Mouse (Mus musculus) kidney, postnatal 0 days (tissue): ENCODE data around the gene Gm20695. TPM values are rescaled to one million over a fixed set of nuclear protein-coding genes. Genes with fewer than 3 reads are reported as not detected.

Experiments
- ATAC-seq: fragments of 200-750 bp; cut with Nextera tagmentation; replicated peaks from 2 replicates; pipeline ENCODE4 v1.8.0; 2017; ENCODE audit warnings: low read depth, moderate number of reproducible peaks, moderate TSS enrichment, moderate library complexity; ENCODE audit not compliant: low FRiP score
- DNase-seq: peaks from one replicate; pipeline ENCODE4 v3.0.0-alpha.2; 2016; ENCODE audit warnings: low spot score
- H3K27ac ChIP-seq: fragments of 300-500 bp; sonication (generic); 2 replicates; pipeline ENCODE4 v1.5.1; 2014; ENCODE audit warnings: mild to moderate bottlenecking
- H3K27me3 ChIP-seq: fragments of 300-500 bp; sonication (generic); 2 replicates; pipeline ENCODE4 v1.6.1; 2014; ENCODE audit warnings: low read length, mixed read lengths; ENCODE audit not compliant: insufficient read depth
- H3K36me3 ChIP-seq: fragments of 300-500 bp; sonication (generic); 2 replicates; pipeline ENCODE4 v1.6.1; 2014; ENCODE audit warnings: low read length, mixed read lengths; ENCODE audit not compliant: insufficient read depth
- H3K4me1 ChIP-seq: fragments of 300-500 bp; sonication (generic); replicated peaks from 2 replicates; pipeline ENCODE4 v1.6.1; 2014; ENCODE audit warnings: antibody characterized with exemption, low read length, mixed read lengths; ENCODE audit not compliant: insufficient read depth
- H3K4me2 ChIP-seq: fragments of 300-500 bp; sonication (generic); 2 replicates; pipeline ENCODE4 v1.6.1; 2014; ENCODE audit warnings: mild to moderate bottlenecking, low read length, moderate library complexity, mixed read lengths
- H3K4me3 ChIP-seq: fragments of 300-500 bp; sonication (generic); replicated peaks from 2 replicates; pipeline ENCODE4 v1.5.1; 2014; ENCODE audit warnings: low read depth, low read length
- H3K9ac ChIP-seq: fragments of 300-500 bp; sonication (generic); 2 replicates; pipeline ENCODE4 v1.6.1; 2014; ENCODE audit warnings: low read depth, low read length
- H3K9me3 ChIP-seq: fragments of 300-500 bp; sonication (generic); replicated peaks from 2 replicates; pipeline ENCODE4 v1.6.1; 2016; ENCODE audit warnings: low read length, inconsistent platforms, mixed read lengths
- CTCF ChIP-seq: IDR thresholded peaks from 2 replicates; pipeline ENCODE4 v1.5.1; 2016; ENCODE audit warnings: antibody characterized with exemption, low read depth, mild to moderate bottlenecking, moderate library complexity
- WGBS: fragments of 180-500 bp; shearing (Covaris S2); extraction: QIAGEN DNeasy Blood & Tissue Kit; methylation state at CpG from one replicate; pipeline ENCODE4 v1.1.7; 2014; 5-methylcytosine and 5-hydroxymethylcytosine counted together
- polyA plus RNA-seq: library from polyadenylated mRNA; unstranded; fragments of >200 nt; fragmentation: Nextera tagmentation; extraction: Ambion mirVana; gene quantifications from 2 replicates; pipeline ENCODE4 v1.2.1, GENCODE M21; 2015

The Gm20695 gene
- polyA plus RNA-seq, 1 experiment from 2014 or later = 2.6 TPM

DNA sequence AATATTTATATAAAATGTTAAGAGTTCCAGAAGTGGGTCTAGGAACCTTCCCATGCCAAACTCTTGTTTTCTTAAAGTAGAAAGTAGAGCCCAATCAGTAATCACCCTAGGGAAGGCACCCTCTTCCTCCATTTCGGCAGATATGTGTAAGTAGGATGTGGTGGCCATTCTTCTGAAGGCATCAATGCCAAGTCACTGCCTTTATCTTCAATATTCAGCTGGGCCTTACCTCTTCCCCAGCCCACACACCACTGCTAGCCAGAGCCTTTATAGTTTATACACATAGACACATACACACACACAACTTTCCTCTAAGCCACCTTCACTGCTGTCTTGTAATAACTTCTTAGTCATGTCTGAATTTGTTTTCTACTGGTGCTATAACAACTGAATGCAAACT lies 28.7 kb upstream of the Gm20695 start:
- ATAC-seq (no peak), DNase-seq (no peak)
- Histone ChIP-seq H3K27me3 (no peaks in the 10 kb centered on the region), H3K27ac (no peak overlapping the region), H3K36me3 (0 out of 2 replicates have a peak, but pooled peaks cover 3% of the 10 kb centered on the region), H3K4me1 (no peaks in the 10 kb centered on the region), H3K9ac (no peak overlapping the region), H3K4me2 (no peak overlapping the region), H3K9me3 (no peaks in the 10 kb centered on the region), H3K4me3 (no peak overlapping the region)
- no peak for TF ChIP-seq CTCF
- 88% methylated on average over 1 of the region's 1 CpGs for WGBS

GRCm38 (mm10) chr16:3859254-3859653 lies 25.2 kb upstream of the Gm20695 start:
- Histone ChIP-seq H3K4me1 (no peaks in the 10 kb centered on the region), H3K4me2 (no peak overlapping the region), H3K4me3 (no peak overlapping the region), H3K27ac (no peak overlapping the region), H3K27me3 (no peaks in the 10 kb centered on the region), H3K36me3 (0 out of 2 replicates have a peak, but pooled peaks cover 7% of the 10 kb centered on the region), H3K9ac (no peak overlapping the region), H3K9me3 (no peaks in the 10 kb centered on the region)
- ATAC-seq = no peak
- no peak for TF ChIP-seq CTCF
- WGBS = 91% methylated on average over 4 of the region's 4 CpGs
- no peak for DNase-seq

- ATAC-seq = 0 out of 2 replicates have a peak, but pooled peaks have one; percentile 10
- peak overlapping the region; percentile 71 for H3K9ac ChIP-seq
- peak overlapping the region; percentile 3; the same call in 1 of the 2 replicates for H3K27ac ChIP-seq
- no peak for DNase-seq
- H3K4me2 ChIP-seq = peak overlapping the region; percentile 66
- 2% methylated on average over 16 of the region's 16 CpGs for WGBS
- peaks cover 3% of the 10 kb centered on the region for H3K4me1 ChIP-seq
- no peaks in the 10 kb centered on the region for H3K36me3 ChIP-seq
- peak overlapping the region; percentile 43 for H3K4me3 ChIP-seq
- H3K27me3 ChIP-seq = no peaks in the 10 kb centered on the region
- H3K9me3 ChIP-seq = no peaks in the 10 kb centered on the region
- no peak for TF ChIP-seq CTCF
Observed at GRCm38 (mm10) chr16:3871815-3872214, 12.6 kb upstream of the Gm20695 start.

DNA sequence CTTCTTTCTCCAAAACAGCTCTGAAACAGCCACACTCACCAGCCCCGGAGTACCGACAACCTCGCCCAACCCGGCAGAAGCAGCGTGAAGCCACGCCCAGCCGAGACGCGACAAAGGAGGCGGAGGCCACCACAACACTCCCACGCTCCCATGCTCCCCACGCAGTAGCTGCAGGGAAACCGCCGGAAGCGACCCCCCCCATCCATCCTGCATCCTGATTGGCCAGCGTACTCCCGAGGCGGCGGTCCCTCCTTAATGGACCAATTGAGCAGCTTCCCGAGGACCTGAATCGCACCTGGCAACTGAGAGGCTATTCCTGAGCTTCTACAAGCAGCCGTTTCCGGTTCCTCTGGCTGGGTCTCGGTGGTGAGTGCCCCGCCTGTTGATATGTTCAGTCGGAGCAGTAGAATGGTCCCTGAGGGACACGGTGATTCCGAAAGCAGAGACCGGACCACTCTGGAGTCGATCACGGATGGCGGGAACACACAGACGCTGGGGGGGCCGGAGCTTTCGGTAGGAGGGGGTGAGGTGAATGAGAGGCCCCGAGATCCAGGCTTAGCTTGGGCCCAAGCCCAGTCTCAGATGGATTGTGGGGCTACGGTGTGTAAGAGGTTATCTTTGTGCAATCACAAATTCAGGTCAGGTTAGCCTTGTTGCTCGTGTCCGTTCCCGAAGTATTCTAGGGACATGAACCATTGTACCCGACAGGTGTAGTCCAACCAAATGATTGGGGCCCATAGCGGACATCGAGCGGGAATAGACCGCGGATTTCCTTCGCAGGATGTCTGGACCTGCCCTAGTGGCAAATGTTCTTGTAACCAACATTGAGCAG lies 12.0 kb upstream of the Gm20695 start, which contains the start of gene Naa60:
Naa60 (plus strand) TSS at position 160 of the 832 bp plus-strand sequence.
- H3K4me2 ChIP-seq = peak within 1 kb of the TSS; percentile 66
- H3K27me3 ChIP-seq = no peaks in the 10 kb centered on the region
- no peaks in the 10 kb centered on the region for H3K9me3 ChIP-seq
- peak; percentile 99 for ATAC-seq
- peak within 1 kb of the TSS; percentile 71 for H3K9ac ChIP-seq
- peaks cover 3% of the 10 kb centered on the region for H3K4me1 ChIP-seq
- DNase-seq = peak; percentile 98
- WGBS = 5% methylated on average over 47 of the region's 47 CpGs
- no peaks in the 10 kb centered on the region for H3K36me3 ChIP-seq
- peak; percentile 3; the same call in 1 of the 2 replicates for TF ChIP-seq CTCF
- H3K27ac ChIP-seq = peak within 1 kb of the TSS; percentile 68; the same call in 1 of the 2 replicates
- peak within 1 kb of the TSS; percentile 43 for H3K4me3 ChIP-seq

GRCm38 (mm10) chr16:3876346-3876745 lies 8.1 kb upstream of the Gm20695 start:
- ATAC-seq = no peak
- no peaks in the 10 kb centered on the region for H3K27me3 ChIP-seq
- no peak overlapping the region for H3K9ac ChIP-seq
- H3K4me2 ChIP-seq = no peak overlapping the region
- no peak for DNase-seq
- no peaks in the 10 kb centered on the region for H3K36me3 ChIP-seq
- WGBS = 93% methylated on average over 4 of the region's 4 CpGs
- no peak overlapping the region for H3K27ac ChIP-seq
- no peak overlapping the region for H3K4me3 ChIP-seq
- no peaks in the 10 kb centered on the region for H3K9me3 ChIP-seq
- no peak for TF ChIP-seq CTCF
- H3K4me1 ChIP-seq = peaks cover 3% of the 10 kb centered on the region

DNA sequence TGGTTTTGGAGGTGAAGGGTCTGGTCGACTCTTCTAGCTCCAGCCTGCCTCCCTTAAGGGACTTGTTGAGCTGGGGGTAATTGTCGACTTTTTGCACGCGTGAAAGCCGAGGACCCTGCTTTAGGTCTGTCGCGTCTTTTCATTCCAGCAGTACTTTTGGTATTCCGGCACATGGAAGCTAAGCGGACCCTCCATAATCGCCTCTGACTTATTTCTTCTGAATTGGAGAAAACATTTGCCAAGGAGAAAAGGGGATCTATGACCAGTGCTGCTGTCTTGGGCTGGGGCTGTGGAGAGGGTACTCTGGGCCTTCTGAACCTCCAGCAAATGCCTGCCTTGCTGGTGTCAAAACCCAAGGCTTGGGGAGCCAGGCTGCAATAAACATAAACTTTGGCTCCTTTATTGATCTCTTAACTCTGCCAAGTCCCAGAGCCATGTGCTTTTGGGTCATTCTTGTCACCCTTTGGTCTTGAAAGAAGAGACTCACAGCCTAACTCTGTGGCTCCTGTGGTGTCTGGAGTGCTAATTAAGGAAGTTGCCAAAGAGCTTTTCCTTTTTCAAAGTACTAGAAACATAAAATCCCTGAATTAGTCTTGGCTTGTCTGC lies 720 bp downstream of the Gm20695 start:
- H3K9me3 ChIP-seq = no peaks in the 10 kb centered on the region
- TF ChIP-seq CTCF = no peak
- peaks cover 6% of the 10 kb centered on the region; the same call in 1 of the 2 replicates for H3K4me1 ChIP-seq
- peak overlapping the region; percentile 92 for H3K4me2 ChIP-seq
- H3K36me3 ChIP-seq = no peaks in the 10 kb centered on the region
- DNase-seq (peak; percentile 21), ATAC-seq (0 out of 2 replicates have a peak, but pooled peaks have one; percentile 6)
- WGBS = under 1% methylated on average over 10 of the region's 10 CpGs
- H3K4me3 ChIP-seq = peak overlapping the region; percentile 98
- H3K27ac ChIP-seq = peak overlapping the region; percentile 89
- peak overlapping the region; percentile 91 for H3K9ac ChIP-seq
- no peaks in the 10 kb centered on the region for H3K27me3 ChIP-seq
